Mouse (Mus musculus) limb, embryonic 13.5 days (tissue): ENCODE measurements around the gene Vegfa. TPM values are rescaled to one million over a fixed set of nuclear protein-coding genes. Genes with fewer than 3 reads are reported as not detected.
"Not testable (repeated sequence)": the region's sequence is repeated elsewhere in the genome, so short reads cannot be mapped to it uniquely, and the experiment has no call there.

Experiments
- ATAC-seq: fragments of 200-750 bp; cut with Nextera tagmentation; 2 replicates; pipeline ENCODE4 v1.8.0; 2017; ENCODE audit warnings: low read depth, moderate number of reproducible peaks, moderate TSS enrichment; ENCODE audit not compliant: low FRiP score
- H3K27ac ChIP-seq: fragments of 300-500 bp; sonication (generic); 2 replicates; pipeline ENCODE4 v1.5.1; 2015; ENCODE audit warnings: inconsistent platforms, mild to moderate bottlenecking, moderate library complexity
- H3K27me3 ChIP-seq: fragments of 300-500 bp; sonication (generic); 2 replicates; pipeline ENCODE4 v1.6.1; 2015; ENCODE audit warnings: mild to moderate bottlenecking, inconsistent platforms
- H3K36me3 ChIP-seq: fragments of 300-500 bp; sonication (generic); 2 replicates; pipeline ENCODE4 v1.6.1; 2015; ENCODE audit warnings: inconsistent platforms, mild to moderate bottlenecking, moderate library complexity
- H3K4me1 ChIP-seq: fragments of 300-500 bp; sonication (generic); 2 replicates; pipeline ENCODE4 v1.6.1; 2015; ENCODE audit warnings: inconsistent platforms
- H3K4me2 ChIP-seq: fragments of 300-500 bp; sonication (generic); replicated peaks from 2 replicates; pipeline ENCODE4 v1.6.1; 2015; ENCODE audit warnings: inconsistent platforms, mild to moderate bottlenecking, moderate library complexity
- H3K4me3 ChIP-seq: fragments of 300-500 bp; sonication (generic); 2 replicates; pipeline ENCODE4 v1.5.1; 2015; ENCODE audit warnings: moderate library complexity, mild to moderate bottlenecking, inconsistent platforms
- H3K9ac ChIP-seq: fragments of 300-500 bp; sonication (generic); 2 replicates; pipeline ENCODE4 v1.6.1; 2015; ENCODE audit warnings: mild to moderate bottlenecking, inconsistent platforms
- H3K9me3 ChIP-seq: fragments of 300-500 bp; sonication (generic); 2 replicates; pipeline ENCODE4 v1.6.1; 2016; ENCODE audit warnings: inconsistent platforms
- WGBS: fragments of 180-500 bp; shearing (Covaris S2); methylation state at CpG from one replicate; pipeline ENCODE4 v1.1.7; 2015; 5-methylcytosine and 5-hydroxymethylcytosine counted together
- polyA plus RNA-seq: library from polyadenylated mRNA; unstranded; fragments of >200 nt; fragmentation: Nextera tagmentation; extraction: Ambion mirVana; gene quantifications from 2 replicates; pipeline ENCODE4 v1.2.1, GENCODE M21; 2015

Gene Vegfa
- polyA plus RNA-seq, 1 experiment from 2014 or later: 4.6 TPM

DNA sequence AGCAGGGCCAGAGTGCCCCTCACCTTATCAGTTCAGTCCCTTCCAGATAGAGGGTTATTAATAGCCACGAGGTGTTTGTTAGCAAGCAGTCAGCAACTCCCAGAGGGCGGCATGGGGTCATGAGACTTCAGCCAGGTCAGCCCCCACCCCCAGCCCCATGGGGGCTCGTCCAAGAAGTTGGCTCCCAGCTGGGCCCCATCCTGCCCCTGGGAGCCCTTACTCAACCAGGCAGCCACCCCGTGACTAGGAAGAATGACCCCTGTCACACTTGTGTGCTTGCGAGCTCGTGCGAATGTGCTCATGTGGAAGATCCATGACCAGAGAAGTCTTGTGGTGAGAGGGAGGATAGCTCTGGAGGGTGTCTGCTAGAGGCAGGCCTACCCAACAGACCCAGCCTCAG, 23.0 kb downstream of the Vegfa start:
- 54% methylated on average over 7 of the region's 7 CpGs for WGBS
- no peak overlapping the region for H3K4me2 ChIP-seq
- H3K27me3 ChIP-seq: no peaks in the 10 kb centered on the region
- ATAC-seq: no peak
- H3K36me3 ChIP-seq: no peaks in the 10 kb centered on the region
- H3K9ac ChIP-seq: no peak overlapping the region
- H3K9me3 ChIP-seq: no peaks in the 10 kb centered on the region
- H3K27ac ChIP-seq: no peak overlapping the region
- no peak overlapping the region for H3K4me3 ChIP-seq
- H3K4me1 ChIP-seq: no peaks in the 10 kb centered on the region

DNA sequence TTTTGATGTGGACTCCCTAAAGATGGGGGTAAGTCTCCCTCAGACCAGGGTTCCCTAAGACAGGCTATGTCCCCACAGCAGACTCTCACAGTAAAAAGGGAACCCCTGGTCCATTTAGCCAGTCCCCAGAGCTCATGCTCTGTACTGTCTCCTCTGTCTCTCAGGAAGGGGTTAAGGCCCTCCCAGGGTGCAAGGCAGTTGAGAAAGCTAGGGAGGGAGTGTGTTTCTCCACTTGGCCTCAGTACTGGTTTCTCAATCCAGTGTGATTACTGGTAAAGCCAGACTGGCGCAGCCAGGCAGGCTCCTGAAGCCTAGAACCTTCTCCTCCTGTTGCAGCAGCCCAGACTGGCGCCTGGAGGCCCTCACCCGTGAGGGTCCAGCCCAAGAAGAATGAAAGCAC, 26.7 kb downstream of the Vegfa start:
- Histone ChIP-seq H3K27ac (no peak overlapping the region), H3K4me1 (no peaks in the 10 kb centered on the region), H3K9me3 (no peaks in the 10 kb centered on the region), H3K4me3 (no peak overlapping the region), H3K36me3 (no peaks in the 10 kb centered on the region), H3K27me3 (no peaks in the 10 kb centered on the region), H3K9ac (no peak overlapping the region), H3K4me2 (no peak overlapping the region)
- 81% methylated on average over 3 of the region's 3 CpGs for WGBS
- ATAC-seq: no peak

DNA sequence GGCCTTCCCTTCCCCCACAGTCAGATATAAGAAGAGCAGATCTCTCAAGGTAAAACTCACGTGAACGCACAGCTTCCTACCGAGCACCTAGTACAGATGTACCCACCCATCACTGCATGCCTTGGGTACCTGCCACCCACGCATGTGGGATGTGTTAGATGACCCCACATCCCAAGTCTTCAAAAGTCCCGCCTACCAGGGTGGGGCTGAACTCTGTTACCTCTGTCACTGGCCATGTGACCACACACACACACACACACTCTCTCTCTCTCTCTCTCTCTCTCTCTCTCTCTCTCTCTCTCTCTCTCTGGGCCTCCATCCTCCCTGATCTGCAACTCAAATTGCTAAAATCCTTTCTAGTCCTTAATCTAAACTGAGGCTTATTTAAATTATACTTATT, 27.7 kb downstream of the Vegfa start:
- H3K27me3 ChIP-seq: no peaks in the 10 kb centered on the region
- H3K9me3 ChIP-seq: no peaks in the 10 kb centered on the region
- no peak overlapping the region for H3K4me3 ChIP-seq
- no peak for ATAC-seq
- H3K27ac ChIP-seq: no peak overlapping the region
- 72% methylated on average over 5 of the region's 5 CpGs for WGBS
- no peaks in the 10 kb centered on the region for H3K36me3 ChIP-seq
- no peaks in the 10 kb centered on the region for H3K4me1 ChIP-seq
- H3K4me2 ChIP-seq: no peak overlapping the region
- H3K9ac ChIP-seq: no peak overlapping the region

DNA sequence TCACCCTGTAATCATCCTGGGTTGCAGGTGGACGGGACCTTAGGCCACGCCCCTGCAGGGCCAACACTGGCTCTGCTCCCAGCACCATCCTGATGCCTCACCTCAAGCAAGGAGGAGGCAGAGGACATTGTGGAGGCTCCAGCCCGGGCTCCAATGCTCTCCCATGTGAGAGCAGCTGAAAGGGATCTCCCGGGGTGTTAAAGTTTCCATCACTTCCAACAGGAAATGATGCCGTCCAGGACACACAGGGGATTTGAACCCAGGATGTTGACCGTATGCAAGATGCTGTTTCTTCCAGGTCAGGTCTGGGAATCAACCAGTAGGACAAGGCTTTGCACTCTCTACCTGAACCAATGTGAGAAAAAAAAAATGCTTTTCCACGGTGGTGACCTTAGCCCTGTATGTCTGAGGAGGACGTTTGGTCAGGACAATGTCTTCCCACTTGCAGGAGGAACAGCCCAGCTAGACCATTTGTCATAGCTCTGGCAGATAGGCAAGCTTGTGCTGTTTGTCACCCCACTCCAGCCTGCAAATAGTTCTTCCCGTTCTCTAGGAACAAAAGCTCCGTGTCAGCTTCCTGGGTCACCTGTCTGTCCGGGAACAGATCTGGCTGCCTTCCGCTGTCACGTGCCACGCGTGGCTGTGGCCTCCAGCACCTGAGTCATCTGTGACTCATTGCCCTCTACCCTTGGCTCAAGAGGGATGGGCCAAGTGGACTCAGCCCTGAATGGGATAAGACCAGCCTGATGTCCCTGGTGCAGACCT, 28.3 kb downstream of the Vegfa start:
- Histone ChIP-seq H3K9ac (no peak overlapping the region), H3K27ac (no peak overlapping the region), H3K4me3 (no peak overlapping the region), H3K4me1 (no peaks in the 10 kb centered on the region), H3K4me2 (no peak overlapping the region), H3K27me3 (no peaks in the 10 kb centered on the region), H3K36me3 (no peaks in the 10 kb centered on the region), H3K9me3 (no peaks in the 10 kb centered on the region)
- 76% methylated on average over 15 of the region's 15 CpGs for WGBS
- no peak for ATAC-seq

DNA sequence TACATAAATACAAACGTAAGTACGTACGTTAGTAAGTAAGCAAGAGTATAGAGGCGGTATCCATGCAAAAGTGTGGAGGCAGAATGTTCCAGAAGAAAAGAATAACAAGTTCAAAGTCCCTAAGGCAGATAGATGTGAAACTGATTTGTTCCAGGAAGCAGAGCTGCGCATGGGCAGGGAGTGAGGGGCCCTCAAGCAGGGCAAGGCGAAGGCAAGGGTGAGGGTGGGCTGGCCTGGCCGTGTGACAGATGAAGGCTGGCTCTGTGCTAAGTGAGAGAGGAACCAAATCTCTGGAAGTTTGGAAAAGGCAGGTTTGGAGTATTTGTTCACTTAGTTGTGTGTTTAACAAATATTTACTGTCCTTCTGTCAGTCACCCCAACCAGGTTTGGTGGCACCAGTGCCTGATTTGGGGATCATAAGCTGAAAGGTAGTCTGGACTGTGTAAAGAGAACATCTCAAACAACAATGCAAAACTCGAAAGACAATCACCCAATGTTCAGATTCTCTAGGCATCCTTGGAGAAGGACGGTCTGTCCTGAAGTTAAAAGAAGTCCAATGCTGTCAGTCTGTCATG, 32.7 kb downstream of the Vegfa start:
- H3K27me3 ChIP-seq: no peaks in the 10 kb centered on the region
- 84% methylated on average over 9 of the region's 9 CpGs for WGBS
- H3K4me1 ChIP-seq: no peaks in the 10 kb centered on the region; the same call in 1 of the 2 replicates
- no peaks in the 10 kb centered on the region for H3K36me3 ChIP-seq
- no peak overlapping the region for H3K27ac ChIP-seq
- H3K4me3 ChIP-seq: no peak overlapping the region
- H3K9ac ChIP-seq: no peak overlapping the region
- no peaks in the 10 kb centered on the region for H3K9me3 ChIP-seq
- H3K4me2 ChIP-seq: no peak overlapping the region
- ATAC-seq: no peak

DNA sequence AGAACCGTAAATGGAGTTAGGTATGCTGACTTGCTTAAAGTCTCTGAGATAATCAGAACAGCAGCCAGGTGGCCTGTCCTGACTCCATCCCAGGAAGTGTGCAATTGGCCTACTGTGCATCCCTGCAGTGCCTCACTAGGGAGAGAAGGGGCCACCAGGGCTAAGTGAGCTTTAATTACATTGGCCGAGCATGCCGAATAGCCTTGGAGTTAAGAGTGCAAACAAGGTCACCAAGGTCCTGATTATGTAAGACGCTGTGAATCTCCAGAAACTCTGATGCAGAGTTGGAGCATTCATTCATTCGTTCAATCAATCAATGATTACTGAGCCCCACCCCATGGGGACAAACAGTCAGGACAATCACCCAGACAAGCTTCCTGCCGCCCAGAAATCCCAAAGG, 33.8 kb downstream of the Vegfa start:
- no peak overlapping the region for H3K4me2 ChIP-seq
- 33% methylated on average over 6 of the region's 6 CpGs for WGBS
- H3K9ac ChIP-seq: no peak overlapping the region
- no peak overlapping the region for H3K4me3 ChIP-seq
- H3K27ac ChIP-seq: no peak overlapping the region
- no peaks in the 10 kb centered on the region for H3K27me3 ChIP-seq
- no peak for ATAC-seq
- no peaks in the 10 kb centered on the region; the same call in 1 of the 2 replicates for H3K4me1 ChIP-seq
- no peaks in the 10 kb centered on the region for H3K36me3 ChIP-seq
- H3K9me3 ChIP-seq: no peaks in the 10 kb centered on the region

DNA sequence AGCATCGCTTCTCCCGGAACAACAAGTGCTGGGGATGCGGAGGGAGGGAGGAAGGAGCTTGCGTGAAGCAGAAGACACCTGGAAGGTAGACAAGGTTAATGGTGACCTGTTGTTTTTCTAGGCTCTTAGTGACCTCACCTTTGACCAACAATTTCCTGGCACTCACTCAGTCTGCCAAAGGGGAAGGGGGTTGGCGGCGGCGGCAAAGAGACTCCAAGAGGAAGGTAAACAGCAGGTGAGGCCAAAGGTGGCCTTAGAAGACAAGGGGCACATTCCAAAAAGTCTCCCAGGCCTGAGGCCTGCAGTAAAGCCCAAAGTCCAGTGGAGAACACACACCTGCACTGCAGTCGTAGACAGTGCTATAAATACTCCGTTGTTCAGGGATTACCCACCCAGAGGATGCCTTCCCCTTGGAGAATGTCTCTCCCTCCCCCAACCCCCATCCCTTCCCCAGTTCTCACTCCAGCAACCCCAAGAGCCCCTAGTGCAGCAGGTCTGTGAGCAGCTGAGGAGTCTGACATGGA, 35.2 kb downstream of the Vegfa start:
- H3K4me1 ChIP-seq: no peaks in the 10 kb centered on the region; the same call in 1 of the 2 replicates
- H3K4me2 ChIP-seq: no peak overlapping the region
- WGBS: 76% methylated on average over 9 of the region's 9 CpGs
- H3K27me3 ChIP-seq: no peaks in the 10 kb centered on the region
- no peak for ATAC-seq
- no peaks in the 10 kb centered on the region for H3K36me3 ChIP-seq
- no peak overlapping the region for H3K27ac ChIP-seq
- no peaks in the 10 kb centered on the region for H3K9me3 ChIP-seq
- no peak overlapping the region for H3K4me3 ChIP-seq
- no peak overlapping the region for H3K9ac ChIP-seq

DNA sequence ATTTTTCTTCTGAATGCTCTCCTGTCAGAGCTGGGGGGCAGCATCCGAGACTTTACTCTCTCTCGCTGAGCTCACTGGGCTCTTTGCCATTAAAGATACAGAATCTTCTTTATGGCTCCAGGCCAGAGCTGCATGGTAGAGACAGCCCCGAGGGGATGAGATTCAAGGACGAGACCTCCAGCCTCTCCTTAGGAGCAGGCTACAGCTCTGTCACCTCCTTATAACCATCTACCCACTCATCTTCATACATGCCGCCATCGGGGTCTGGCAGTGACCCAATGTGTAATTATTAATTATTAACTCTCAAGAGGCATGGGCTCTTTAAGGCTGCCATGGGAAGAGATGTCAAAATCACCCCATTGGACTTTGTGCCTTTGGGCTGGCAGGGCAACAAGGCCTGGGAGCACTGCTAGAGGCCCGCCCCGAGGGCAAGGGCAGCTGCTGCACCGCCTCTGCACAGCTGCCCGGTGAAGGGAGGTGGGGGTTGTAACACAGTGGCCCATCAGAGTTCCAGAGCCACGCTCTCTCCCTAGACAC, 37.8 kb downstream of the Vegfa start:
- Histone ChIP-seq H3K9ac (no peak overlapping the region), H3K36me3 (no peaks in the 10 kb centered on the region), H3K27me3 (no peaks in the 10 kb centered on the region), H3K9me3 (no peaks in the 10 kb centered on the region), H3K4me3 (no peak overlapping the region), H3K4me1 (no peaks in the 10 kb centered on the region; the same call in 1 of the 2 replicates), H3K4me2 (no peak overlapping the region), H3K27ac (no peak overlapping the region)
- no peak for ATAC-seq
- 78% methylated on average over 11 of the region's 11 CpGs for WGBS

DNA sequence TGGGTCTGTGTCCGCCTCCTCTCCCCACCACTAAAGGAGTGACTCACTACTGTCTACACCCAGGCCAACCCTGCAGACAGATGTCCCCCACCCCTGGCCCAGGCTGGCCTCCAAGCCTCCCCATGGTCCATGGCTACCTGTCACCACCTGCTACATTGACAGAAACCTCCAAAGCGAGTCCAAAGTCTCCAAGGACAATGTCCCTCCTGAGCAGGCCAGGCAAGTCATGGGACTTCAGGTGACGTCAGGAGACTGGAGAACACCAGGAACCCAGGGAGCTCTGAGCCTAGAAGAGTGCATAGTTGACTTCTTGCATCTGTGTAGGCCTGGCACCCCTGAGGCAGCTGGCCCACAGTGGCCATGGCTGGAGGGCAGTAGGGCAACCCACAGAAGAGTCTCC, 45.3 kb downstream of the Vegfa start:
- Histone ChIP-seq H3K4me1 (no peaks in the 10 kb centered on the region), H3K4me2 (no peak overlapping the region), H3K27ac (no peak overlapping the region), H3K9me3 (0 out of 2 replicates have a peak, but pooled peaks cover 2% of the 10 kb centered on the region), H3K36me3 (no peaks in the 10 kb centered on the region), H3K4me3 (no peak overlapping the region), H3K27me3 (no peaks in the 10 kb centered on the region), H3K9ac (no peak overlapping the region)
- 90% methylated on average over 3 of the region's 3 CpGs for WGBS
- no peak for ATAC-seq

DNA sequence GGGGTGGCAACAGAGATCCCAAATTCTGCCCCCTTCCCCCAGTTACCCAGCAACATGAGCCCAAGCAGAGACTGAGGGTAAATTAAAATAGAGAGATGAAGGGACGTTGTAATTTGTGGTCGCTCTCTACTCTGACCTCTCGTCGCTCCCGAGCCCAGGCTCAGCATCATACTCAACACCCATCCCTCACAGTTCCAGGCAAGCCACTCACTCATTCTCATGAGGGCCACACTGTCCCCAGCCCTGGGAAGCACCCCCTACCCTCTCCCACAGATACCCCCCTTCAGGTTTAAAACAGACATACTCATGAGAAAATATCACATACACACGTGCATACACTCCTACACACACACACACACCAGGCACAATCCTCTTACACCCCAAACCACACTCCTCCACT, 45.8 kb downstream of the Vegfa start:
- Histone ChIP-seq H3K9me3 (0 out of 2 replicates have a peak, but pooled peaks cover 2% of the 10 kb centered on the region), H3K4me1 (no peaks in the 10 kb centered on the region), H3K9ac (no peak overlapping the region), H3K36me3 (no peaks in the 10 kb centered on the region), H3K27me3 (no peaks in the 10 kb centered on the region), H3K27ac (no peak overlapping the region), H3K4me3 (no peak overlapping the region), H3K4me2 (no peak overlapping the region)
- 76% methylated on average over 6 of the region's 6 CpGs for WGBS
- ATAC-seq: no peak

DNA sequence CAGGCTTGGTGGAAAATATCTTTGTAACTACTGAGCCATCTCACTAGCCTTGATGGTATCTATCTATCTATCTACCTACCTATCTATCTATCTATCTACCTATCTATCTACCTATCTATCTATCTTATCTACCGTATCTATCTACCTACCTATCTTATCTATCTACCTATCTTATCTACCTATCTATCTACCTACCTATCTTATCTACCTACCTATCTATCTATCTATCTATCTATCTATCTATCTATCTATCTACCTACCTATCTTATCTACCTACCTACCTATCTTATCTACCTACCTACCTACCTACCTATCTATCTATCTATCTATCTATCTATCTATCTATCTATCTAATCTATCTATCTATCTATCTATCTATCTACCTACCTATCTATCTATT, 49.0 kb downstream of the Vegfa start:
- not testable (repeated sequence) for H3K9me3 ChIP-seq, H3K4me2 ChIP-seq, ATAC-seq, H3K4me3 ChIP-seq, H3K27me3 ChIP-seq, H3K27ac ChIP-seq, H3K36me3 ChIP-seq, H3K9ac ChIP-seq, H3K4me1 ChIP-seq
- 100% methylated on average over 1 of the region's 1 CpGs for WGBS

DNA sequence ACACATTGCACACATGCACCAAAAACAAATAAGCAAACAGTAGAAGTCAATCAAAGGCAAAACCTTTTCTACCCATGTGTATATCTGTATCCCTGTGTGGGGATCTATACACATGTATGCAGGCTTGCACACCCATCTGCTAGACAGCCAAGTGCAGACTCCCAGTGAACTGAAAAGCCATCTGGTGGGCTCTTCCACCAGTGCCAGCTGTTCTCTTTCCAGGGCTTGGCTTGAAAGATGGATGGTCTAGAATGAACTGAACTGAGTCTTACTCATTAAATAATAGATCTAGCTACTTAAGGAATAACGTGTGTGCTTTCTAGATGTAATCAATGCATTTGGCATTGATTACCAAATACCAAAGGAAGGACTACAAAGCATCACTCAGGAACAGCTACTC, 50.3 kb downstream of the Vegfa start:
- no peaks in the 10 kb centered on the region for H3K36me3 ChIP-seq
- no peaks in the 10 kb centered on the region; the same call in 1 of the 2 replicates for H3K4me1 ChIP-seq
- H3K4me2 ChIP-seq: no peak overlapping the region
- no peak overlapping the region for H3K4me3 ChIP-seq
- H3K9me3 ChIP-seq: no peaks in the 10 kb centered on the region
- no peak for ATAC-seq
- no peak overlapping the region for H3K27ac ChIP-seq
- 51% methylated on average over 1 of the region's 1 CpGs for WGBS
- H3K27me3 ChIP-seq: no peaks in the 10 kb centered on the region
- H3K9ac ChIP-seq: no peak overlapping the region
